ENCODE assay signal across 8 mouse cellular contexts in genomic region chr11:117177303-117177979, GRCm38 (mm10). TPM values are rescaled to one million over a fixed set of nuclear protein-coding genes. Genes with fewer than 3 reads are reported as not detected.
DNase-seq lines count a peak whose midpoint lies in the region; ATAC-seq and TF ChIP-seq lines count a peak whose summit lies in the region.

No protein-coding gene starts in this region.

- H3K4me1 ChIP-seq in ES-Bruce4 (ENCODE audit: control insufficient read depth, insufficient read depth, low read length): no peaks in the 10 kb centered on the region
- peaks cover 14% of the 10 kb centered on the region for H3K4me1 ChIP-seq in forebrain, embryonic 16.5 days (replicated peaks; ENCODE audit: control insufficient read depth, insufficient read depth, low read length)
- H3K4me1 ChIP-seq in lung, embryonic 15.5 days: peaks cover 19% of the 10 kb centered on the region

- 0 out of 2 replicates have a peak, but pooled peaks cover 3% of the 10 kb centered on the region for H3K9me3 ChIP-seq in ES-Bruce4 (replicated peaks; ENCODE audit: control insufficient read depth, insufficient read depth, low read length, poor library complexity, severe bottlenecking)
- H3K9me3 ChIP-seq in forebrain, embryonic 16.5 days (ENCODE audit: control insufficient read depth, low read length): peaks cover 13% of the 10 kb centered on the region
- H3K9me3 ChIP-seq in lung, embryonic 15.5 days: no peaks in the 10 kb centered on the region

- peak; percentile 73 for ATAC-seq in forebrain, embryonic 16.5 days
- ATAC-seq in hematopoietic stem cell, adult 5-6 weeks (replicated peaks in 1 of 2; ENCODE audit: insufficient read depth in 1 of 2, low FRiP score in 2 of 2, low TSS enrichment in 1 of 2, low read depth in 1 of 2, poor library complexity in 2 of 2, severe bottlenecking in 2 of 2): peak; percentile 52 to 66; a peak in 3 of 4 replicates
- peak; percentile 71 for ATAC-seq in lung, embryonic 15.5 days (ENCODE audit: borderline replicate concordance, extremely low read depth, low FRiP score, low TSS enrichment)

- H3K36me3 ChIP-seq in ES-Bruce4 (ENCODE audit: control insufficient read depth, insufficient read depth, low read length, poor library complexity, severe bottlenecking): no peaks in the 10 kb centered on the region
- H3K36me3 ChIP-seq in forebrain, embryonic 16.5 days (ENCODE audit: control insufficient read depth, insufficient read depth): no peaks in the 10 kb centered on the region
- no peaks in the 10 kb centered on the region for H3K36me3 ChIP-seq in lung, embryonic 15.5 days

- H3K27ac ChIP-seq in ES-Bruce4 (ENCODE audit: insufficient read depth, low read length): no peak overlapping the region
- no peak overlapping the region for H3K27ac ChIP-seq in forebrain, embryonic 16.5 days (ENCODE audit: low read length)
- H3K27ac ChIP-seq in lung, embryonic 15.5 days: no peak overlapping the region

- H3K9ac ChIP-seq in ES-Bruce4 (ENCODE audit: low read depth, poor library complexity, severe bottlenecking): no peak overlapping the region
- H3K9ac ChIP-seq in forebrain, embryonic 16.5 days (replicated peaks; ENCODE audit: low read depth, low read length): no peak overlapping the region
- no peak overlapping the region for H3K9ac ChIP-seq in lung, embryonic 15.5 days

- TF ChIP-seq POLR2A in ES-Bruce4 (IDR thresholded peaks at IDR 0.05; ENCODE audit: insufficient read depth, low read length): no peak

- no peaks in the 10 kb centered on the region for H3K27me3 ChIP-seq in ES-Bruce4 (ENCODE audit: control insufficient read depth, insufficient read depth, low read length, poor library complexity, severe bottlenecking)
- H3K27me3 ChIP-seq in forebrain, embryonic 16.5 days (replicated peaks; ENCODE audit: control insufficient read depth, insufficient read depth, low read length): no peaks in the 10 kb centered on the region
- H3K27me3 ChIP-seq in lung, embryonic 15.5 days: no peaks in the 10 kb centered on the region

- H3K4me2 ChIP-seq in forebrain, embryonic 16.5 days (ENCODE audit: low read length): no peak overlapping the region
- H3K4me2 ChIP-seq in lung, embryonic 15.5 days: no peak overlapping the region

- no peak for TF ChIP-seq EP300 in ES-Bruce4 (IDR thresholded peaks at IDR 0.05; ENCODE audit: insufficient read depth, low read depth, low read length)

- 58% methylated on average over 8 of the region's 11 CpGs for WGBS in forebrain, embryonic 16.5 days
- 49% methylated on average over 9 of the region's 11 CpGs for WGBS in lung, embryonic 15.5 days

- H3K4me3 ChIP-seq in ES-Bruce4 (ENCODE audit: low read depth, low read length): no peak overlapping the region
- no peak overlapping the region for H3K4me3 ChIP-seq in forebrain, embryonic 16.5 days (replicated peaks; ENCODE audit: low read length)
- H3K4me3 ChIP-seq in lung, embryonic 15.5 days: no peak overlapping the region

- TF ChIP-seq CTCF in ES-Bruce4 (IDR thresholded peaks at IDR 0.05; ENCODE audit: low read depth, low read length): peak; percentile 94

- DNase-seq in c-Kit-positive CD71-positive TER-119-positive erythroid progenitor cells, embryonic 14.5 days (ENCODE audit: low spot score): peak; percentile 72
- DNase-seq in layer of hippocampus, adult 8-10 months (ENCODE audit: low spot score in 2 of 2): peak; percentile 84 to 94
- peak; percentile 66 for DNase-seq in ovary, adult 18-20 months (ENCODE audit: low spot score)
- DNase-seq in thymus, postnatal 0 days (ENCODE audit: low spot score): peak; percentile 69

RNA-seq across cellular contexts. Expression of gene Sept9, which starts 22.0 kb away (rescaled TPM):
- polyA plus RNA-seq in ES-Bruce4 (2011; ENCODE audit: insufficient read depth, insufficient read length, low read depth, missing spikeins): 123 and 146 TPM in 2 replicates
- 120 and 128 TPM in 2 replicates for polyA plus RNA-seq in forebrain, embryonic 16.5 days (2015; fragmentation: Nextera tagmentation; extraction: Ambion mirVana)
- total RNA-seq in hematopoietic stem cell, adult 5-6 weeks (2017): 149 and 171 TPM in 2 replicates
- total RNA-seq in layer of hippocampus, adult 8-10 months (2022): 100 to 1,000 TPM in 3 of 4 experiments, 10 to 100 TPM in 1; 99.5 to 109 (median 104) TPM
- 141 and 145 TPM in 2 replicates for polyA plus RNA-seq in lung, embryonic 15.5 days (2015; fragmentation: Nextera tagmentation; extraction: Ambion mirVana)
- polyA plus RNA-seq in thymus, postnatal 0 days (2015; fragmentation: Nextera tagmentation; extraction: Ambion mirVana): 220 and 222 TPM in 2 replicates
